Mouse (Mus musculus): ENCODE measurements around the gene Gm20854. TPM values are rescaled to one million over a fixed set of nuclear protein-coding genes. Genes with fewer than 3 reads are reported as not detected.

Gene Gm20854
- not detected for total RNA-seq (2023)

GRCm38 (mm10) chrY:85530808-85531207 is at the start of gene Gm20854:
Gm20854 (minus strand) TSS chrY:85530908.

All from T-cell, adult 66 days (primary cell).